Mouse (Mus musculus) kidney, adult 2 months (tissue): ENCODE data around the gene Scn9a. TPM values are rescaled to one million over a fixed set of nuclear protein-coding genes. Genes with fewer than 3 reads are reported as not detected.

Source experiments
- DNase-seq: peaks from one replicate; pipeline ENCODE4 v3.0.0; 2021
- H3K27ac ChIP-seq: fragments of 200-500 bp; 2 replicates; pipeline ENCODE4 v1.5.1; 2012; ENCODE audit warnings: low read depth, low read length, control low read depth, inconsistent platforms; ENCODE audit not compliant: insufficient read depth
- H3K27me3 ChIP-seq: fragments of 200-500 bp; replicated peaks from 2 replicates; pipeline ENCODE4 v1.6.1; 2012; ENCODE audit warnings: mild to moderate bottlenecking, moderate library complexity, low read length, inconsistent platforms; ENCODE audit not compliant: control insufficient read depth, insufficient read depth
- H3K36me3 ChIP-seq: fragments of 200-500 bp; 2 replicates; pipeline ENCODE4 v1.6.1; 2012; ENCODE audit warnings: mild to moderate bottlenecking, moderate library complexity, low read length, inconsistent platforms; ENCODE audit not compliant: control insufficient read depth, insufficient read depth
- H3K4me1 ChIP-seq: fragments of 200-500 bp; 2 replicates; pipeline ENCODE4 v1.6.1; 2011; ENCODE audit warnings: low read length; ENCODE audit not compliant: control insufficient read depth, insufficient read depth
- H3K4me3 ChIP-seq: fragments of 200-500 bp; 2 replicates; pipeline ENCODE4 v1.5.1; 2011; ENCODE audit warnings: mild to moderate bottlenecking, low read depth, low read length, control low read depth; ENCODE audit not compliant: insufficient read depth
- CTCF ChIP-seq: fragments of 200-500 bp; conservative IDR thresholded peaks from 2 replicates; pipeline ENCODE4 v1.5.1; 2011; ENCODE audit warnings: low read depth, mild to moderate bottlenecking, control low read depth, low read length, moderate library complexity, mixed read lengths; ENCODE audit not compliant: insufficient read depth, insufficient read length
- POLR2A ChIP-seq: fragments of 200-500 bp; IDR thresholded peaks from one replicate; pipeline ENCODE4 v1.6.1; 2011; ENCODE audit warnings: low read depth, low read length, control low read depth
- WGBS: fragments of 180-500 bp; shearing (Covaris S2); methylation state at CpG from one replicate; pipeline ENCODE4 v1.1.7; 2018; 5-methylcytosine and 5-hydroxymethylcytosine counted together
- polyA plus RNA-seq: library from polyadenylated mRNA; depleted of rRNA; stranded (reverse); fragments of >200 nt; gene quantifications from 2 replicates; pipeline ENCODE4 v1.2.3, GENCODE M21; 2012

The Scn9a gene
- polyA plus RNA-seq, 1 experiment = 0.08 TPM

GRCm38 (mm10) chr2:66507616-66508015 lies 127.1 kb downstream of the Scn9a start:
- Histone ChIP-seq H3K4me1 (no peaks in the 10 kb centered on the region), H3K36me3 (no peaks in the 10 kb centered on the region), H3K4me3 (no peak overlapping the region), H3K27ac (no peak overlapping the region), H3K27me3 (no peaks in the 10 kb centered on the region)
- no peak for DNase-seq
- no peak for TF ChIP-seq POLR2A
- no peak for TF ChIP-seq CTCF
- 87% methylated on average over 1 of the region's 1 CpGs for WGBS

- no peak overlapping the region for H3K4me3 ChIP-seq
- H3K36me3 ChIP-seq = no peaks in the 10 kb centered on the region
- DNase-seq = no peak
- no peaks in the 10 kb centered on the region for H3K4me1 ChIP-seq
- 89% methylated on average over 3 of the region's 3 CpGs for WGBS
- H3K27me3 ChIP-seq = no peaks in the 10 kb centered on the region
- no peak overlapping the region for H3K27ac ChIP-seq
- TF ChIP-seq CTCF (no peak), POLR2A (no peak)
Measured at GRCm38 (mm10) chr2:66502158-66502557, 132.6 kb downstream of the Scn9a start.

- no peaks in the 10 kb centered on the region for H3K27me3 ChIP-seq
- no peaks in the 10 kb centered on the region for H3K4me1 ChIP-seq
- no peak overlapping the region for H3K27ac ChIP-seq
- no peaks in the 10 kb centered on the region for H3K36me3 ChIP-seq
- 82% methylated on average over 8 of the region's 8 CpGs for WGBS
- TF ChIP-seq POLR2A (no peak), CTCF (no peak)
- H3K4me3 ChIP-seq = no peak overlapping the region
- DNase-seq = no peak
Measured at GRCm38 (mm10) chr2:66494556-66494955, 140.2 kb downstream of the Scn9a start.

GRCm38 (mm10) chr2:66478395-66478794 lies 156.4 kb downstream of the Scn9a start:
- H3K4me3 ChIP-seq = no peak overlapping the region
- DNase-seq = peak; percentile 5
- H3K27ac ChIP-seq = no peak overlapping the region
- no peaks in the 10 kb centered on the region for H3K36me3 ChIP-seq
- H3K4me1 ChIP-seq = no peaks in the 10 kb centered on the region
- TF ChIP-seq CTCF (no peak), POLR2A (no peak)
- H3K27me3 ChIP-seq = no peaks in the 10 kb centered on the region
- WGBS = 34% methylated on average over 2 of the region's 2 CpGs

- no peak overlapping the region for H3K4me3 ChIP-seq
Measured at GRCm38 (mm10) chr2:66473181-66473822, 161.5 kb downstream of the Scn9a start.

GRCm38 (mm10) chr2:66465484-66465883 lies 169.3 kb downstream of the Scn9a start:
- H3K27ac ChIP-seq = no peak overlapping the region
- TF ChIP-seq POLR2A (no peak), CTCF (no peak)

More at GRCm38 (mm10) chr2:66473181-66473822, 161.5 kb downstream of the Scn9a start:
- 35% methylated on average over 3 of the region's 3 CpGs for WGBS
- TF ChIP-seq CTCF = no peak
- TF ChIP-seq POLR2A = no peak
- H3K27ac ChIP-seq = no peak overlapping the region
- peak; percentile 19 for DNase-seq
- H3K27me3 ChIP-seq = no peaks in the 10 kb centered on the region
- no peaks in the 10 kb centered on the region for H3K4me1 ChIP-seq
- no peaks in the 10 kb centered on the region for H3K36me3 ChIP-seq

GRCm38 (mm10) chr2:66464874-66465458 lies 169.8 kb downstream of the Scn9a start:
- DNase-seq = peak; percentile 1
- Histone ChIP-seq H3K27ac (no peak overlapping the region), H3K4me3 (no peak overlapping the region), H3K27me3 (no peaks in the 10 kb centered on the region), H3K36me3 (no peaks in the 10 kb centered on the region), H3K4me1 (no peaks in the 10 kb centered on the region)
- TF ChIP-seq CTCF (no peak), POLR2A (no peak)
- 48% methylated on average over 2 of the region's 2 CpGs for WGBS

More at GRCm38 (mm10) chr2:66465484-66465883, 169.3 kb downstream of the Scn9a start:
- Histone ChIP-seq H3K36me3 (no peaks in the 10 kb centered on the region), H3K4me1 (no peaks in the 10 kb centered on the region), H3K27me3 (no peaks in the 10 kb centered on the region), H3K4me3 (no peak overlapping the region)
- peak; percentile 13 for DNase-seq
- 32% methylated on average over 3 of the region's 3 CpGs for WGBS

GRCm38 (mm10) chr2:66463916-66464315 lies 170.8 kb downstream of the Scn9a start:
- TF ChIP-seq POLR2A = no peak
- no peak for TF ChIP-seq CTCF
- no peak overlapping the region for H3K27ac ChIP-seq
- H3K4me3 ChIP-seq = no peak overlapping the region
- DNase-seq = no peak
- H3K36me3 ChIP-seq = no peaks in the 10 kb centered on the region
- H3K27me3 ChIP-seq = no peaks in the 10 kb centered on the region
- no peaks in the 10 kb centered on the region for H3K4me1 ChIP-seq
- 91% methylated on average over 6 of the region's 6 CpGs for WGBS
